Mouse (Mus musculus) T-helper 17 cell (primary cell): ENCODE measurements around the gene Etv6.

Experiments
- in situ Hi-C, 2 experiments: fragments of 300-600 bp; cut with MboI, MseI; formaldehyde crosslinking; loops; 1 replicate in 1 of 2; 2 replicates in 1 of 2; pipeline ENCODE4 v1.15.1; 2025; ENCODE audit warnings: high pct_unique_total_duplicates in 2 of 2

Etv6 gene

DNA sequence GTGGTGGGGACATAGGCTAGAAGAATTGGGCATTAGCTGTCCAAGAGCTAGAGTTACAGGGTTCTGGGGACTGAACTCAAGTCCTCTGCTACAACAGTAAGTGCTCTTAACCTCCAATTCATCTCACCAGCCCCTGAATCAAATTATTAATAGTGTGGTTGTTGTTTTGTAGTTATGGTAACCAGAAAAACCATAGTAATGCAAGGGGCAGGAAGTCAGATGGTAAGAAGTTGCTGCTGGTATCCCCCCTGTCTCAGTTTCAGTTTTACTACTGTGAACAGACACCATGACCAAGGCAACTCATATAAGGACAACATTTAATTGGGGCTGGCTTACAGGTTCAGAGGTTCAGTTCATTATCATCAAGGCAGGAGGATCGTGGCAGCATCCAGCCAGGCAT lies 266.5 kb downstream of the Etv6 start:
- in situ Hi-C loops: loop anchor here in 1 of 2 experiments (25.0 kb wide), 2 partner anchors 715 to 1635 kb away; no protein-coding TSS in a partner anchor

- in situ Hi-C loops: loop anchor here in 1 of 2 experiments (5.0 to 25.0 kb wide), 3 partner anchors 96 to 1626 kb away; no protein-coding TSS in a partner anchor
Measured at GRCm38 (mm10) chr6:134311346-134311745, 275.8 kb downstream of the Etv6 start.

DNA sequence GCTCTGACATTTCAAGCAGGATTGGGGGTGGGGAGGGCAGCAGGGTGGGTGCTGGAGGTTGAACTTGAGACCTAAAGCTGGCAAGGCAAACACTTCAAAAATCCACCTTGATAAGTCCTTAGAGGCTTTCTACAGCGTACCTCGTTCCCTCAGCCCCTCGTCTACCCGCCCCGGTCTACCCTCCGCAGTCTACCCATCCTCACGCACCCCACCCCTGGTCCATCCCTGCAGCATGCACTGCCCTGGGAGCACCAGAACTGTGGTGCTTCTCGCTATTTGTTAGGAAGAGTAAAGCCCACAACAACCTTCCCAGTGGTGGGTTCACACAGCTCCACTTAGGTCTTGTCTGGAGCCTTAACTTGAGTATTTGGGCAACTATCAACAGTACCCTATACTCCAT lies 277.1 kb downstream of the Etv6 start:
- in situ Hi-C loops: loop anchor here in 1 of 2 experiments (5.0 to 25.0 kb wide), 3 partner anchors 95 to 1625 kb away; no protein-coding TSS in a partner anchor

GRCm38 (mm10) chr6:134317371-134317770 lies 281.9 kb downstream of the Etv6 start:
- in situ Hi-C loops: loop anchor here in 1 of 2 experiments (25.0 kb wide), 2 partner anchors 730 to 1620 kb away; no protein-coding TSS in a partner anchor
